Comparison of ENCODE assay signal across 8 mouse cellular contexts in the genomic region with DNA sequence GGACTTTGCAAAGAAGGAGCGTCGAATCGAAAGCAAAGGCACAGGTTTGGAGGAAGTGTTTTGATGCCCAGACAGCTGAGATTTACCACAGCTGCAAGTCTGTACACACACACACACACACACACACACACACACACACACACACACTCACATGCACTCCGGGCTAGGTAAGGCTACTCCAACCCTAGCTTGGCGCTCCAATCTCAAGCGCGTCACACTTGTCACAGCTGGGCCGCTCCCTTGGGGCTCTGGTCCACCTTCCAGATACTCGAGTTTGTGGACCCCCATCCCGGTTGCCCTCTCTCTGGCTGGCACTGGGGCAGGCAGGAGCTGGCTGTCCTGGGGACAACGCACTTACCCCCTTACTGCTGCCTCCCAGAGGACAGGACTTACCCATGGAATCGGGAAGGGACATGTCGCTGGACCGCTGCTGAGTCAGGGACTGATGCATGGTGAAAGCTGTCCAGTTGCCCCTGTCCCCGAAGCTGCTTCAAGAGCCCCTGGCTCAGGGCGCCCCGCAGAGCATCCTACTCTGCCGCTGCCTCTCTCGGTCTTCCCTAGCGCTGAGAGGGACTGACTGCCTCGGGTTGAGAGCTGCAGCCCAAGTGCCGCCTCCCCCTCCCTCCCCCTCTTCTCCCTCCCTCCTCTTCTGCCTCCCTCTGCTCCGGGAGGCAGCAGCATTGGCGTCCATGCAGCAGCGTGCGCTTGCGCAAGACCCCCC. TPM values are rescaled to one million over a fixed set of nuclear protein-coding genes. Genes with fewer than 3 reads are reported as not detected.
DNase-seq lines count a peak whose midpoint lies in the region; ATAC-seq and TF ChIP-seq lines count a peak whose summit lies in the region.

Gene Tmem255a, minus strand, starts transcription at position 589 of the 721 bp plus-strand sequence.

- peak within 1 kb of the TSS; percentile 53 for H3K4me3 ChIP-seq in bone marrow macrophage, adult 2 months (ENCODE audit: insufficient read depth, low read length)
- H3K4me3 ChIP-seq in forebrain, embryonic 16.5 days (replicated peaks; ENCODE audit: low read length): peak within 1 kb of the TSS; percentile 42
- peak within 1 kb of the TSS; percentile 45 for H3K4me3 ChIP-seq in hindbrain, embryonic 16.5 days (ENCODE audit: low read length)
- H3K4me3 ChIP-seq in limb, embryonic 15.5 days: peak within 1 kb of the TSS; percentile 36
- H3K4me3 ChIP-seq in neural tube, embryonic 11.5 days (ENCODE audit: low read depth, low read length): peak within 1 kb of the TSS; percentile 32

- ATAC-seq in forebrain, embryonic 16.5 days: peak; percentile 83
- peak; percentile 82 for ATAC-seq in hindbrain, embryonic 16.5 days
- ATAC-seq in limb, embryonic 15.5 days (ENCODE audit: insufficient number of reproducible peaks, low FRiP score, low TSS enrichment, low read depth): no peak
- ATAC-seq in neural tube, embryonic 11.5 days (ENCODE audit: insufficient read depth, low FRiP score, low TSS enrichment): peak; percentile 56
- no peak for ATAC-seq in monocyte, adult 5-6 weeks (replicated peaks; ENCODE audit: insufficient number of reproducible peaks, low FRiP score, low TSS enrichment, poor library complexity, severe bottlenecking)

- peak within 1 kb of the TSS; percentile 46; the same call in 1 of the 2 replicates for H3K9ac ChIP-seq in forebrain, embryonic 16.5 days (replicated peaks; ENCODE audit: low read depth, low read length)
- H3K9ac ChIP-seq in hindbrain, embryonic 16.5 days (ENCODE audit: low read depth, low read length): peak within 1 kb of the TSS; percentile 52
- no peak within 1 kb of the TSS for H3K9ac ChIP-seq in limb, embryonic 15.5 days
- no peak within 1 kb of the TSS; the same call in 1 of the 2 replicates for H3K9ac ChIP-seq in neural tube, embryonic 11.5 days (ENCODE audit: low read length)

- no peak for TF ChIP-seq CTCF in bone marrow macrophage, adult 2 months (IDR thresholded peaks at IDR 0.05; ENCODE audit: low read depth, low read length)

- peak; percentile 5 to 6 for DNase-seq in lung, adult 18-20 months
- no peak for DNase-seq in lung, postnatal 25 days (ENCODE audit: low spot score)
- peak; percentile 63 for DNase-seq in neural tube, embryonic 11.5 days (ENCODE audit: low spot score)

- H3K4me1 ChIP-seq in bone marrow macrophage, adult 2 months (ENCODE audit: control insufficient read depth, insufficient read depth, low read length): peaks cover 6% of the 10 kb centered on the region
- peaks cover 6% of the 10 kb centered on the region; the same call in 1 of the 2 replicates for H3K4me1 ChIP-seq in forebrain, embryonic 16.5 days (replicated peaks; ENCODE audit: control insufficient read depth, insufficient read depth, low read length)
- H3K4me1 ChIP-seq in hindbrain, embryonic 16.5 days (ENCODE audit: control insufficient read depth, insufficient read depth, low read depth, low read length): no peaks in the 10 kb centered on the region; the same call in 1 of the 2 replicates
- H3K4me1 ChIP-seq in limb, embryonic 15.5 days: 0 out of 2 replicates have a peak, but pooled peaks cover 4% of the 10 kb centered on the region
- H3K4me1 ChIP-seq in neural tube, embryonic 11.5 days (ENCODE audit: control insufficient read depth, insufficient read depth, low read length): no peaks in the 10 kb centered on the region

- H3K4me2 ChIP-seq in forebrain, embryonic 16.5 days (ENCODE audit: low read length): peak within 1 kb of the TSS; percentile 79
- peak within 1 kb of the TSS; percentile 75 for H3K4me2 ChIP-seq in hindbrain, embryonic 16.5 days (ENCODE audit: low read length)
- peak within 1 kb of the TSS; percentile 71 for H3K4me2 ChIP-seq in limb, embryonic 15.5 days
- H3K4me2 ChIP-seq in neural tube, embryonic 11.5 days (ENCODE audit: low read depth): peak within 1 kb of the TSS; percentile 64

- H3K27me3 ChIP-seq in forebrain, embryonic 16.5 days (replicated peaks; ENCODE audit: control insufficient read depth, insufficient read depth, low read length): no peaks in the 10 kb centered on the region
- no peaks in the 10 kb centered on the region for H3K27me3 ChIP-seq in hindbrain, embryonic 16.5 days (replicated peaks; ENCODE audit: control insufficient read depth, insufficient read depth, low read length)
- H3K27me3 ChIP-seq in limb, embryonic 15.5 days: peaks cover 15% of the 10 kb centered on the region; the same call in 1 of the 2 replicates
- no peaks in the 10 kb centered on the region for H3K27me3 ChIP-seq in neural tube, embryonic 11.5 days (ENCODE audit: control insufficient read depth, insufficient read depth, low read length)

- H3K27ac ChIP-seq in bone marrow macrophage, adult 2 months (ENCODE audit: insufficient read depth, low read depth, low read length): no peak within 1 kb of the TSS
- H3K27ac ChIP-seq in forebrain, embryonic 16.5 days (ENCODE audit: low read length): no peak within 1 kb of the TSS
- no peak within 1 kb of the TSS for H3K27ac ChIP-seq in hindbrain, embryonic 16.5 days (ENCODE audit: low read depth, low read length)
- no peak within 1 kb of the TSS for H3K27ac ChIP-seq in limb, embryonic 15.5 days
- no peak within 1 kb of the TSS for H3K27ac ChIP-seq in neural tube, embryonic 11.5 days (ENCODE audit: low read depth, low read length)

- no peaks in the 10 kb centered on the region for H3K9me3 ChIP-seq in forebrain, embryonic 16.5 days (ENCODE audit: control insufficient read depth, low read length)
- no peaks in the 10 kb centered on the region for H3K9me3 ChIP-seq in hindbrain, embryonic 16.5 days (ENCODE audit: control insufficient read depth, low read length)
- H3K9me3 ChIP-seq in limb, embryonic 15.5 days: no peaks in the 10 kb centered on the region
- no peaks in the 10 kb centered on the region for H3K9me3 ChIP-seq in neural tube, embryonic 11.5 days (ENCODE audit: control insufficient read depth, low read length)

- no peaks in the 10 kb centered on the region for H3K36me3 ChIP-seq in forebrain, embryonic 16.5 days (ENCODE audit: control insufficient read depth, insufficient read depth)
- no peaks in the 10 kb centered on the region for H3K36me3 ChIP-seq in hindbrain, embryonic 16.5 days (ENCODE audit: control insufficient read depth, insufficient read depth, low read length)
- H3K36me3 ChIP-seq in limb, embryonic 15.5 days: no peaks in the 10 kb centered on the region
- H3K36me3 ChIP-seq in neural tube, embryonic 11.5 days (ENCODE audit: control insufficient read depth, insufficient read depth, low read length): no peaks in the 10 kb centered on the region

- no peak for TF ChIP-seq POLR2A in bone marrow macrophage, adult 2 months (IDR thresholded peaks at IDR 0.05; ENCODE audit: borderline replicate concordance, low read depth, low read length)

- 18% methylated on average over 20 of the region's 27 CpGs for WGBS in forebrain, embryonic 16.5 days
- WGBS in hindbrain, embryonic 16.5 days: 18% methylated on average over 26 of the region's 27 CpGs
- WGBS in limb, embryonic 15.5 days: 21% methylated on average over 27 of the region's 27 CpGs
- WGBS in neural tube, embryonic 11.5 days: 11% methylated on average over 26 of the region's 27 CpGs

RNA-seq across cellular contexts. Expression of gene Tmem255a, which starts in this region (rescaled TPM):
- polyA plus RNA-seq in bone marrow macrophage, adult 2 months (2012; ENCODE audit: insufficient read depth, insufficient read length, missing spikeins): not detected in 2 replicates
- 10.9 and 16.3 TPM in 2 replicates for polyA plus RNA-seq in forebrain, embryonic 16.5 days (2015; fragmentation: Nextera tagmentation; extraction: Ambion mirVana)
- polyA plus RNA-seq in hindbrain, embryonic 16.5 days (2015; fragmentation: Nextera tagmentation; extraction: Ambion mirVana): 39.9 and 43.4 TPM in 2 replicates
- 33.7 and 35.2 TPM in 2 replicates for polyA plus RNA-seq in limb, embryonic 15.5 days (2015; fragmentation: Nextera tagmentation; extraction: Ambion mirVana)
- 28.1 and 28.8 TPM in 2 replicates for polyA plus RNA-seq in neural tube, embryonic 11.5 days (2014; fragmentation: Nextera tagmentation; extraction: Ambion mirVana)
- not detected in 3 replicates for total RNA-seq in monocyte, adult 5-6 weeks (2017)

Comparison
In these comparisons a context has a peak if more than half of its experiments do, and no peak if none do; other contexts are left out.
1. RNA of gene Tmem255a (polyA plus RNA-seq): 39.9 to 43.4 TPM in hindbrain, embryonic 16.5 days, 33.7 to 35.2 TPM in limb, embryonic 15.5 days, 28.1 to 28.8 TPM in neural tube, embryonic 11.5 days and 10.9 to 16.3 TPM in forebrain, embryonic 16.5 days; not detected in bone marrow macrophage, adult 2 months; every median in the first group is over 10 times any median in the second.
2. ATAC-seq: peak in forebrain, embryonic 16.5 days (single experiment), hindbrain, embryonic 16.5 days (single experiment) and neural tube, embryonic 11.5 days (single experiment); none in limb, embryonic 15.5 days (single experiment) and monocyte, adult 5-6 weeks (single experiment).
3. H3K9ac ChIP-seq: peak in forebrain, embryonic 16.5 days (single experiment) and hindbrain, embryonic 16.5 days (single experiment); none in limb, embryonic 15.5 days (single experiment) and neural tube, embryonic 11.5 days (single experiment).
4. Peak in every context shown above with its lines, with median percentiles within 50 percentile points of each other: H3K4me3 ChIP-seq and H3K4me2 ChIP-seq.